Mouse (Mus musculus) small intestine, adult 2 months (tissue): ENCODE measurements around the gene Fstl1.

Experiments
- CTCF ChIP-seq: fragments of 200-500 bp; IDR thresholded peaks from 2 replicates; pipeline ENCODE4 v1.5.1; 2012; ENCODE audit warnings: low read depth, mild to moderate bottlenecking, control low read depth, inconsistent platforms, low read length, moderate library complexity, mixed read lengths; ENCODE audit not compliant: insufficient replicate concordance, insufficient read length; ENCODE audit errors: extremely low read depth
- POLR2A ChIP-seq: fragments of 200-500 bp; IDR thresholded peaks from 2 replicates; pipeline ENCODE4 v1.6.1; 2012; ENCODE audit warnings: low read depth, mild to moderate bottlenecking, control low read depth, inconsistent platforms, low read length, moderate library complexity

DNA sequence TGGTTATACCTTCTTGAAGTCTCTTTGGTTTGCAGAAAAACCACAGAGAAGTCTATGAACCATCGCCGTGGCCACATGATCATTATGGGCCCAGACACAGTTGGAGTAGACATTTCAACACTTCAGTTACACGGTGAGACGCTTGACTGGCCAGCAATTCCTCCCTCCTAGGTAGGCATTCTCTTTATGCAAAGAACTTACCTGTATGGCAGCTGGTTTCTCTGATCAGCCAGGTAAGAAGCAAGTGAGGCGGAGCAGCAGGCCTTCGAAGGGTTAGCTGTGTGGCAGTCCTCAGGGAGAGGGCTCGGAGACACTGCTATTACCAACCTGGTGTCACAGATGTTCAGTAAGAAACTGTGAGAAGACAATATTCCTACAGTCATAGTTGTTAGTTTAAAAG lies 83.5 kb downstream of the Fstl1 start:
- TF ChIP-seq POLR2A (no peak), CTCF (no peak)
